Mouse (Mus musculus) CH12.LX (cell line): ENCODE measurements around the gene Mpv17l2. TPM values are rescaled to one million over a fixed set of nuclear protein-coding genes. Genes with fewer than 3 reads are reported as not detected.

Source experiments
- DNase-seq: peaks from one replicate; pipeline ENCODE4 v3.0.0-alpha.2; 2013; ENCODE audit errors: extremely low read depth
- H3K27ac ChIP-seq: 2 replicates; pipeline ENCODE4 v1.5.1; 2012; ENCODE audit warnings: low read depth, mild to moderate bottlenecking, control low read depth, moderate library complexity; ENCODE audit not compliant: insufficient read depth
- H3K27me3 ChIP-seq: replicated peaks from 2 replicates; pipeline ENCODE3; 2012; ENCODE audit warnings: inconsistent platforms
- H3K36me3 ChIP-seq, 2 experiments: replicated peaks in 1 of 2; 2 replicates each; pipeline versions ENCODE3 to v1.6.1; 2012; ENCODE audit warnings: inconsistent platforms in 1 of 2, low read length in 1 of 2, mild to moderate bottlenecking in 1 of 2, mixed read lengths in 1 of 2, moderate library complexity in 1 of 2; ENCODE audit not compliant: control insufficient read depth in 1 of 2, insufficient read depth in 1 of 2
- H3K4me1 ChIP-seq, 2 experiments: 2 replicates each; pipeline ENCODE4 v1.6.1; 2012; ENCODE audit warnings: inconsistent platforms in 1 of 2, moderate library complexity in 1 of 2; ENCODE audit not compliant: insufficient read depth in 2 of 2, control insufficient read depth in 1 of 2
- H3K4me2 ChIP-seq: 2 replicates; pipeline ENCODE4 v1.6.1; 2012; ENCODE audit warnings: low read depth, mild to moderate bottlenecking, control low read depth; ENCODE audit not compliant: poor library complexity, insufficient read depth, severe bottlenecking
- H3K4me3 ChIP-seq, 3 experiments: fragments of 150-350 bp in 1 of 3; sonication (generic) in 1 of 3; replicated peaks in 1 of 3; 2 replicates each; pipeline versions ENCODE3 to v1.5.1; 2011 to 2012; ENCODE audit warnings: low read depth in 2 of 3, low read length in 2 of 3, mild to moderate bottlenecking in 2 of 3, moderate library complexity in 2 of 3, control low read depth in 1 of 3, improper control_type of control experiment in 1 of 3, inconsistent platforms in 1 of 3, mixed read lengths in 1 of 3; ENCODE audit not compliant: poor library complexity in 1 of 3
- H3K79me2 ChIP-seq: replicated peaks from 2 replicates; pipeline ENCODE4 v1.6.1; 2012; ENCODE audit warnings: mild to moderate bottlenecking, moderate library complexity; ENCODE audit not compliant: control insufficient read depth, poor library complexity, insufficient read depth, severe bottlenecking; ENCODE audit errors: extremely low read depth
- H3K9ac ChIP-seq: 2 replicates; pipeline ENCODE4 v1.6.1; 2012; ENCODE audit warnings: low read depth, mild to moderate bottlenecking, control low read depth, moderate library complexity; ENCODE audit not compliant: insufficient read depth
- H3K9me3 ChIP-seq: replicated peaks from 2 replicates; pipeline ENCODE3; 2012; ENCODE audit warnings: low read length, inconsistent platforms, mixed read lengths
- BHLHE40 ChIP-seq: IDR thresholded peaks from 2 replicates; pipeline ENCODE4 v1.6.1; 2011; ENCODE audit warnings: mild to moderate bottlenecking, low read depth, low read length, improper control_type of control experiment
- E2F4 ChIP-seq: IDR thresholded peaks from 2 replicates; pipeline ENCODE4 v1.6.1; 2011; ENCODE audit warnings: low read depth, low read length, improper control_type of control experiment; ENCODE audit not compliant: insufficient replicate concordance
- ELF1 ChIP-seq: IDR thresholded peaks from 2 replicates; pipeline ENCODE4 v1.6.1; 2014; ENCODE audit warnings: low read depth, mild to moderate bottlenecking, inconsistent platforms, low read length, improper control_type of control experiment
- ETS1 ChIP-seq: conservative IDR thresholded peaks from 2 replicates; pipeline ENCODE4 v1.6.1; 2012; ENCODE audit warnings: low read depth, mild to moderate bottlenecking, inconsistent platforms, low read length, improper control_type of control experiment, moderate library complexity
- GABPA ChIP-seq: IDR thresholded peaks from 2 replicates; pipeline ENCODE4 v1.6.1; 2012; ENCODE audit warnings: low read depth, low read length, improper control_type of control experiment, inconsistent platforms; ENCODE audit not compliant: insufficient replicate concordance
- JUN ChIP-seq: IDR thresholded peaks from 2 replicates; pipeline ENCODE4 v1.6.1; 2011; ENCODE audit warnings: low read depth, mild to moderate bottlenecking, low read length, improper control_type of control experiment, moderate library complexity; ENCODE audit not compliant: insufficient read depth
- KAT2A ChIP-seq: IDR thresholded peaks from 2 replicates; pipeline ENCODE4 v1.6.1; 2012; ENCODE audit warnings: low read length, improper control_type of control experiment, inconsistent platforms; ENCODE audit not compliant: insufficient replicate concordance
- MAX ChIP-seq: IDR thresholded peaks from 2 replicates; pipeline ENCODE4 v1.6.1; 2011; ENCODE audit warnings: low read length, improper control_type of control experiment
- MXI1 ChIP-seq: IDR thresholded peaks from 2 replicates; pipeline ENCODE4 v1.6.1; 2011; ENCODE audit warnings: mild to moderate bottlenecking, low read depth, low read length, improper control_type of control experiment
- MYC ChIP-seq: IDR thresholded peaks from 2 replicates; pipeline ENCODE4 v1.6.1; 2011; ENCODE audit warnings: low read depth, mild to moderate bottlenecking, improper control_type of control experiment, low read length
- NELFE ChIP-seq: IDR thresholded peaks from 2 replicates; pipeline ENCODE4 v1.6.1; 2011; ENCODE audit warnings: low read depth, low read length, improper control_type of control experiment
- NRF1 ChIP-seq: IDR thresholded peaks from 2 replicates; pipeline ENCODE4 v1.6.1; 2014; ENCODE audit warnings: low read depth, mild to moderate bottlenecking, inconsistent platforms, low read length, improper control_type of control experiment, moderate library complexity
- PAX5 ChIP-seq: IDR thresholded peaks from 2 replicates; pipeline ENCODE4 v1.6.1; 2012; ENCODE audit warnings: low read length, inconsistent platforms, mixed read lengths
- POLR2A ChIP-seq: IDR thresholded peaks from 2 replicates; pipeline ENCODE4 v1.6.1; 2011; ENCODE audit warnings: low read depth, mild to moderate bottlenecking, improper control_type of control experiment, low read length
- POLR2AphosphoS2 ChIP-seq: IDR thresholded peaks from 2 replicates; pipeline ENCODE4 v1.6.1; 2011; ENCODE audit warnings: low read depth, low read length, improper control_type of control experiment
- RCOR1 ChIP-seq: conservative IDR thresholded peaks from 2 replicates; pipeline ENCODE4 v1.6.1; 2012; ENCODE audit warnings: low read depth, mild to moderate bottlenecking, inconsistent platforms, low read length, improper control_type of control experiment
- SIN3A ChIP-seq: IDR thresholded peaks from 2 replicates; pipeline ENCODE4 v1.6.1; 2012; ENCODE audit warnings: low read length, improper control_type of control experiment, inconsistent platforms
- TBP ChIP-seq: conservative IDR thresholded peaks from 2 replicates; pipeline ENCODE4 v1.6.1; 2011; ENCODE audit warnings: low read depth, low read length, improper control_type of control experiment
- UBTF ChIP-seq: IDR thresholded peaks from 2 replicates; pipeline ENCODE4 v1.6.1; 2012; ENCODE audit warnings: low read depth, mild to moderate bottlenecking, inconsistent platforms, low read length, improper control_type of control experiment, moderate library complexity
- USF2 ChIP-seq: conservative IDR thresholded peaks from 2 replicates; pipeline ENCODE4 v1.6.1; 2011; ENCODE audit warnings: low read depth, low read length, improper control_type of control experiment
- ZKSCAN1 ChIP-seq: IDR thresholded peaks from 2 replicates; pipeline ENCODE4 v1.6.1; 2012; ENCODE audit warnings: low read depth, inconsistent platforms, low read length, improper control_type of control experiment, borderline replicate concordance
- ZMIZ1 ChIP-seq: IDR thresholded peaks from 2 replicates; pipeline ENCODE4 v1.6.1; 2012; ENCODE audit warnings: low read depth, mild to moderate bottlenecking, inconsistent platforms, low read length, improper control_type of control experiment
- ZNF384 ChIP-seq: IDR thresholded peaks from 2 replicates; pipeline ENCODE4 v1.6.1; 2012; ENCODE audit warnings: low read depth, low read length, improper control_type of control experiment, inconsistent platforms
- dilution Hi-C: fragments of 300-500 bp; cut with MboI; formaldehyde crosslinking; loops from 2 replicates; pipeline ENCODE4 v1.14.3; 2020; ENCODE audit warnings: low sequenced_read_pairs; ENCODE audit not compliant: extremely low pct_unique_long_range_greater_than_20kb, extremely low pct_ligation_motif_present
- in situ Hi-C: fragments of 300-500 bp; cut with MboI; formaldehyde crosslinking; loops from 3 replicates; pipeline ENCODE4 v1.14.3; 2019; ENCODE audit warnings: low sequenced_read_pairs, low pct_ligation_motif_present, low pct_unique_long_range_greater_than_20kb, mixed read lengths
- polyA plus RNA-seq: library from polyadenylated mRNA; unstranded; fragments of >175 nt; gene quantifications from 2 replicates; pipeline ENCODE4 v1.2.1, GENCODE M21; 2012; ENCODE audit warnings: low read depth; ENCODE audit not compliant: insufficient read length
- total RNA-seq, 2 experiments: library from RNA; depleted of rRNA; stranded (reverse); fragments of 300-350 nt in 1 of 2; fragments of >200 nt in 1 of 2; gene quantifications; 2 replicates each; pipeline ENCODE4 v1.2.3; 2012 to 2014

The Mpv17l2 gene
- total and polyA plus RNA-seq, 3 experiments: 25.3 to 36.1 (median 27.1) TPM

GRCm38 (mm10) chr8:70713991-70714390, 46.8 kb downstream of the Mpv17l2 start:
- peaks cover 0 to 5% of the 10 kb centered on the region in 2 experiments; a peak in 3 of 4 replicates for H3K4me1 ChIP-seq
- TF ChIP-seq TBP (no peak), ELF1 (no peak), GABPA (no peak), PAX5 (no peak), NELFE (no peak), MAX (no peak), ETS1 (no peak), SIN3A (no peak), ZKSCAN1 (no peak), JUN (no peak), KAT2A (no peak), UBTF (no peak), POLR2A (no peak), POLR2AphosphoS2 (no peak), ZNF384 (no peak)
- TF ChIP-seq, all 38 proteins: peak for 0
- H3K4me2 ChIP-seq: no peak overlapping the region
- no peak for DNase-seq
- no peaks in the 10 kb centered on the region for H3K79me2 ChIP-seq
- H3K9ac ChIP-seq: no peak overlapping the region
- H3K4me3 ChIP-seq: no peak overlapping the region
- peaks cover 0 to 22% of the 10 kb centered on the region in 2 experiments for H3K36me3 ChIP-seq
- no peaks in the 10 kb centered on the region for H3K9me3 ChIP-seq
- H3K27ac ChIP-seq: no peak overlapping the region
- H3K27me3 ChIP-seq: peaks cover 10% of the 10 kb centered on the region
- dilution Hi-C loops: no loop called here
- in situ Hi-C loops: loop anchor here (10.0 kb wide), 2 partner anchors 49 to 131 kb away; partner anchors contain the start of gene Pgpep1

GRCm38 (mm10) chr8:70711041-70711440, 49.7 kb downstream of the Mpv17l2 start:
- no peak overlapping the region for H3K4me3 ChIP-seq
- dilution Hi-C loops (no loop called here), in situ Hi-C loops (loop anchor here (10.0 kb wide), 2 partner anchors 46 to 134 kb away; partner anchors contain the start of gene Pgpep1)
- H3K27ac ChIP-seq: no peak overlapping the region
- peaks cover 0 to 30% of the 10 kb centered on the region in 2 experiments for H3K36me3 ChIP-seq
- H3K9ac ChIP-seq: no peak overlapping the region
- no peaks in the 10 kb centered on the region for H3K4me1 ChIP-seq
- H3K27me3 ChIP-seq: no peaks in the 10 kb centered on the region
- no peak for DNase-seq
- no peak for TF ChIP-seq NRF1
- TF ChIP-seq MYC: no peak
- TF ChIP-seq MXI1: no peak
- no peak for TF ChIP-seq BHLHE40
- no peak for TF ChIP-seq POLR2A
- TF ChIP-seq USF2: no peak
- no peak for TF ChIP-seq RCOR1
- TF ChIP-seq E2F4: no peak
- TF ChIP-seq KAT2A: no peak
- TF ChIP-seq SIN3A: no peak
- TF ChIP-seq ZMIZ1: no peak
- TF ChIP-seq, all 38 proteins: peak for 0
- Histone ChIP-seq H3K9me3 (no peaks in the 10 kb centered on the region), H3K4me2 (no peak overlapping the region), H3K79me2 (no peaks in the 10 kb centered on the region)
